Mouse (Mus musculus) CD4-positive, CD25-positive, alpha-beta regulatory T cell (primary cell): ENCODE data around the gene Rps6ka3. TPM values are rescaled to one million over a fixed set of nuclear protein-coding genes. Genes with fewer than 3 reads are reported as not detected.

Experiments
- polyA plus RNA-seq: library from polyadenylated mRNA; unstranded; fragments of 100-300 nt; shearing (Covaris generic); gene quantifications from one replicate; pipeline ENCODE4 v1.2.1, GENCODE M21; 2017

Rps6ka3 gene
- polyA plus RNA-seq: 10.8 TPM

DNA sequence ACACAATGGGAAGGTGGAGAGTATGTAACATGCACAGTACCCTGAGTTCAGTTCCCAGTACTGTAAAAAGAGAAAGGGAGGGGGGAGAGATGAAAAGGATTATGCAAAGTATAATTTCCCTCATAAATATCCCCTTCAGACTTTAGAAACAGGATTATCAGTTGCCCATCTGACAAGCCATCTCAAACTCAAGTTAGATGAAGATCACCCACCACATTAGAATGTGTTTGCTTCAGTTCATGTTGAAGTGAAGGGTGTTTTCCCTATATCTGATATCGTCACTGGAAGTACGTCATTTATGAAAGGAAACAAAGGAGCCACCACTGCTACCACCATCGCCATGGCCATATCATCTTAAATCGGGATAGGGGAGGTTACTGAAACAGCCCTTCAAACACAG, at the start of gene Rps6ka3:
TSS of gene Rps6ka3 (plus strand) at position 301 of the 400 bp plus-strand sequence.

DNA sequence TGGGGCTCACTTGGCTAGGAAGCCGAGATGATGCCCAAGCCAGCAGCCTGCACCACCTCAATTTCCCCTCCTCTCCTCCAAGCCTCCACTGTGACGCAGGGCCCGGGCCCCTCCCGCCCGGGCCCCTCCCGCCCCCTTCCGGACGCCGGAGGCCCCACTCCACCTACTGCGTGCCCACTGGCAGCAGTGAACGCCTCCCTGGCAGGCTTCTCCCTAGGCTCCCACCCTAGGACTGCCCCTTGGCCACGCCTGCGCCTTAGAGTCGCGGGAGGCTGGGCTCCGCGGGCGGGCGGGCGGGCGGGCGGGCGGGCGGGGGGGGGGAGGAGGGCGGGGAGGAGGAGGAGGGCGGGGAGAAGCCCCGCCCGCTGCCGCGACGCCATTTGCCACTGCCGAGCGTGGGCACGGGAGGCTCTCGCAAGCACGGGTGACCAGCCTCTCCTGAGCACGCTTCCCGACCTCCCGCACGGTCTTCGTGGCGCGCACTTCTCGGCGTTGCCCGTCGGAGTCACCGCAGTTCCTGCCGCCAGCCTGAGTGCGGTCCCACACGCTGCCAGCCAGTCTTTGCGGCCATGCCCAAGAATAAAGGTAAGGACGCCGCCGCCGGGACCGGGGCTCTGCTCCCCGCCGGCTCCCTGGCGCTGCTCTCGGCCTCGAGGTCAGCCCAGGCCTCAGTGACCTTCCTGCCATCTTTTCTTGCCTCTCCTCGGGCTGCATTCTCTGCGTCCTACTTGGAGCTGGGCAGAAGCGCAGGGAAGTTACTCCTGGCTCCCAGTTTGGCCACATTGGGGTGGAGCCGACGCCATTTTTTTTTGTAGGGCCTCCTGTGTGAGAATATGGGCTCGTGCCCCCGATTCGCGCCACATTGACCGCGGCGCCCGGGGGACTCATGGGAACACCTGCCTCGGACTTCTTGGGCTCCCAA, 162.0 kb downstream of the Rps6ka3 start, which contains the start of gene Eif1ax:
TSS of gene Eif1ax (plus strand) at position 348 of the 922 bp plus-strand sequence.

DNA sequence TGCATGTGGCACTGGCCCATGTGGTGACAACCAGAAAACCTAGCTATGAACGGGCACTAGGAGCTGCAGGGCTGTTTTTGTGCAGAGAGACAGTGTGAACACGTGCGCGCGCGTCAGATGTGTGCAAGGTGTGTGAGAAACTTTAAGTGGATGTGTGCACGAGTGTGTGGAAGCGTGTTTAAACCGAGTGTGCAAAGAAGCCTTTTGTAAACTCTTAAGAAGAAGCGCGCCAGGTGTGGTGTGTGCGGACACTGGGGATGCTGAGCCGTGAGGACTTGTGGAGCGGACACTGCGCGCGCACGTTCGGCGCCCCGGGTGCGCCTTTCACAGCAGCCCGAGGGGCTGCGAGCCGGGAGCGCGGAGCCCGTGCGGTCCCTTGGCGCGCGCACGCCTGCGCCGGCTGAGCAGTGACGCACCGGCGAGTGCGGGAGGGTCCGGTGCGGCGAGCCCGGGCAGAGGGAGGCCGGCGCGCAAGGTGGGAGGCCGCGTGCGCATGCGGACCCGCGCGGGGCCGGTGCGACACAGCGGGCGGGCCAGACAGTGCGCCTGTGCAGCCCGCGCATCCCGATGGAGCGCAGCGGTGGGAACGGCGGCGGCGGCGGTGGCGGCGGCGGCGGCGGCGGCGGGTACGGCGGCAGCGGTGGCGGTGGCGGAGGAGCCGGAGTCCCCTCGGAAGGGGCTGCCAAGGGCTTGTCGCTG, 204.2 kb downstream of the Rps6ka3 start, which contains the start of gene Map7d2:
TSS of gene Map7d2 (plus strand) at position 443 of the 699 bp plus-strand sequence.

Other genes with a start within 250 kb of the Rps6ka3 start
- 54.5 TPM for gene Eif1ax, start 161.9 kb downstream of the Rps6ka3 start, polyA plus RNA-seq
- not detected for gene Map7d2, start 204.3 kb downstream of the Rps6ka3 start, polyA plus RNA-seq